Mouse (Mus musculus): ENCODE data around the gene Rab8b. TPM values are rescaled to one million over a fixed set of nuclear protein-coding genes. Genes with fewer than 3 reads are reported as not detected.

Rab8b gene
- 39.4 and 42.2 TPM in 2 replicates for polyA plus RNA-seq (2016; fragmentation: Nextera tagmentation; extraction: Ambion mirVana)

GRCm38 (mm10) chr9:66919382-66919971, at the start of gene Rab8b:
Gene Rab8b (minus strand): TSS chr9:66919687.
- peak within 1 kb of the TSS; percentile 96 for H3K4me3 ChIP-seq
- H3K4me1 ChIP-seq, result peaks cover 58% of the 10 kb centered on the region
- peak; percentile 92 for ATAC-seq
- H3K9me3 ChIP-seq (replicated peaks), result peaks cover 3% of the 10 kb centered on the region
- no peaks in the 10 kb centered on the region for H3K27me3 ChIP-seq (replicated peaks)
- under 1% methylated on average over 46 of the region's 49 CpGs for WGBS (ENCODE audit: insufficient replicate concordance)
- H3K4me2 ChIP-seq, result peak within 1 kb of the TSS; percentile 96
- H3K9ac ChIP-seq, result peak within 1 kb of the TSS; percentile 99
- peak within 1 kb of the TSS; percentile 95 for H3K27ac ChIP-seq
- H3K36me3 ChIP-seq, result peaks cover 15% of the 10 kb centered on the region

GRCm38 (mm10) chr9:66967492-66967891, 48.0 kb upstream of the Rab8b start:
- H3K36me3 ChIP-seq, result peaks cover 14% of the 10 kb centered on the region
- ATAC-seq, result no peak
- no peaks in the 10 kb centered on the region for H3K9me3 ChIP-seq (replicated peaks)
- H3K27ac ChIP-seq, result no peak overlapping the region
- H3K4me2 ChIP-seq, result no peak overlapping the region
- H3K4me3 ChIP-seq, result no peak overlapping the region
- H3K4me1 ChIP-seq, result no peaks in the 10 kb centered on the region
- 89% methylated on average over 8 of the region's 8 CpGs for WGBS (ENCODE audit: insufficient replicate concordance)
- H3K27me3 ChIP-seq (replicated peaks), result no peaks in the 10 kb centered on the region
- H3K9ac ChIP-seq, result no peak overlapping the region

GRCm38 (mm10) chr9:66961478-66961877, 42.0 kb upstream of the Rab8b start:
- Histone ChIP-seq H3K9me3 (replicated peaks) (no peaks in the 10 kb centered on the region), H3K4me1 (no peaks in the 10 kb centered on the region), H3K4me2 (no peak overlapping the region), H3K36me3 (no peaks in the 10 kb centered on the region), H3K9ac (no peak overlapping the region), H3K27ac (no peak overlapping the region), H3K4me3 (no peak overlapping the region), H3K27me3 (replicated peaks) (no peaks in the 10 kb centered on the region)
- ATAC-seq, result no peak
- WGBS (ENCODE audit: insufficient replicate concordance), result 62% methylated on average over 3 of the region's 3 CpGs

- 92% methylated on average over 3 of the region's 3 CpGs for WGBS (ENCODE audit: insufficient replicate concordance)
Measured at GRCm38 (mm10) chr9:66957451-66957850, 38.0 kb upstream of the Rab8b start.

GRCm38 (mm10) chr9:66952886-66953285, 33.4 kb upstream of the Rab8b start:
- Histone ChIP-seq H3K27ac (no peak overlapping the region), H3K9me3 (replicated peaks) (no peaks in the 10 kb centered on the region), H3K4me3 (no peak overlapping the region), H3K27me3 (replicated peaks) (no peaks in the 10 kb centered on the region), H3K36me3 (peaks cover 16% of the 10 kb centered on the region), H3K4me2 (no peak overlapping the region), H3K9ac (no peak overlapping the region), H3K4me1 (0 out of 2 replicates have a peak, but pooled peaks cover 3% of the 10 kb centered on the region)
- no peak for ATAC-seq
- WGBS (ENCODE audit: insufficient replicate concordance), result 73% methylated on average over 2 of the region's 2 CpGs

More at GRCm38 (mm10) chr9:66957451-66957850, 38.0 kb upstream of the Rab8b start:
- Histone ChIP-seq H3K27me3 (replicated peaks) (no peaks in the 10 kb centered on the region), H3K4me2 (no peak overlapping the region), H3K9me3 (replicated peaks) (no peaks in the 10 kb centered on the region), H3K4me1 (no peaks in the 10 kb centered on the region), H3K27ac (no peak overlapping the region), H3K36me3 (0 out of 2 replicates have a peak, but pooled peaks cover 2% of the 10 kb centered on the region), H3K9ac (no peak overlapping the region), H3K4me3 (no peak overlapping the region)
- no peak for ATAC-seq

GRCm38 (mm10) chr9:66952321-66952720, 32.8 kb upstream of the Rab8b start:
- H3K27ac ChIP-seq, result no peak overlapping the region
- no peaks in the 10 kb centered on the region for H3K27me3 ChIP-seq (replicated peaks)
- peaks cover 19% of the 10 kb centered on the region for H3K36me3 ChIP-seq
- ATAC-seq, result no peak
- H3K4me1 ChIP-seq, result peaks cover 7% of the 10 kb centered on the region
- H3K9me3 ChIP-seq (replicated peaks), result no peaks in the 10 kb centered on the region
- H3K4me3 ChIP-seq, result no peak overlapping the region
- WGBS (ENCODE audit: insufficient replicate concordance), result 75% methylated on average over 8 of the region's 8 CpGs
- H3K4me2 ChIP-seq, result no peak overlapping the region
- no peak overlapping the region for H3K9ac ChIP-seq

- H3K4me3 ChIP-seq, result no peak overlapping the region
- H3K9ac ChIP-seq, result 0 out of 2 replicates have a peak overlapping the region, but pooled peaks have one; percentile 6
- H3K4me1 ChIP-seq, result peaks cover 25% of the 10 kb centered on the region
- H3K9me3 ChIP-seq (replicated peaks), result no peaks in the 10 kb centered on the region
- H3K36me3 ChIP-seq, result peaks cover 16% of the 10 kb centered on the region
- 93% methylated on average over 2 of the region's 2 CpGs for WGBS (ENCODE audit: insufficient replicate concordance)
- H3K27me3 ChIP-seq (replicated peaks), result no peaks in the 10 kb centered on the region
- no peak overlapping the region for H3K27ac ChIP-seq
- ATAC-seq, result no peak
- no peak overlapping the region for H3K4me2 ChIP-seq
Measured at GRCm38 (mm10) chr9:66948536-66948935, 29.0 kb upstream of the Rab8b start.

- Histone ChIP-seq H3K27me3 (replicated peaks) (peaks cover 3% of the 10 kb centered on the region; the same call in 1 of the 2 replicates), H3K36me3 (peaks cover 16% of the 10 kb centered on the region), H3K4me1 (peaks cover 25% of the 10 kb centered on the region), H3K27ac (peak within 1 kb of the TSS; percentile 90), H3K4me2 (peak within 1 kb of the TSS; percentile 88), H3K4me3 (peak within 1 kb of the TSS; percentile 88), H3K9me3 (replicated peaks) (no peaks in the 10 kb centered on the region), H3K9ac (peak within 1 kb of the TSS; percentile 94)
- ATAC-seq, result peak; percentile 98
- 1% methylated on average over 77 of the region's 77 CpGs for WGBS (ENCODE audit: insufficient replicate concordance)
Measured at GRCm38 (mm10) chr9:66945647-66946641, 26.5 kb upstream of the Rab8b start, which contains the start of gene Rps27l. Gene Rps27l (plus strand): TSS chr9:66946086.

GRCm38 (mm10) chr9:66945161-66945560, 25.7 kb upstream of the Rab8b start:
- Histone ChIP-seq H3K4me3 (peak overlapping the region; percentile 88), H3K9me3 (replicated peaks) (no peaks in the 10 kb centered on the region), H3K27me3 (replicated peaks) (peaks cover 4% of the 10 kb centered on the region; the same call in 1 of the 2 replicates), H3K9ac (peak overlapping the region; percentile 94), H3K27ac (peak overlapping the region; percentile 90), H3K4me2 (peak overlapping the region; percentile 88), H3K36me3 (peaks cover 16% of the 10 kb centered on the region), H3K4me1 (peaks cover 25% of the 10 kb centered on the region)
- no peak for ATAC-seq
- 16% methylated on average over 4 of the region's 4 CpGs for whole genome bisulfite sequencing (ENCODE audit: insufficient replicate concordance)

GRCm38 (mm10) chr9:66938836-66939235, 19.3 kb upstream of the Rab8b start:
- no peak overlapping the region for H3K4me3 ChIP-seq
- H3K27ac ChIP-seq, result no peak overlapping the region
- H3K4me2 ChIP-seq, result no peak overlapping the region
- H3K9ac ChIP-seq, result no peak overlapping the region
- 4% methylated on average over 4 of the region's 4 CpGs for WGBS (ENCODE audit: insufficient replicate concordance)
- no peaks in the 10 kb centered on the region for H3K9me3 ChIP-seq (replicated peaks)
- no peaks in the 10 kb centered on the region; the same call in 1 of the 2 replicates for H3K4me1 ChIP-seq
- peaks cover 6% of the 10 kb centered on the region; the same call in 1 of the 2 replicates for H3K27me3 ChIP-seq (replicated peaks)
- H3K36me3 ChIP-seq, result no peaks in the 10 kb centered on the region
- peak; percentile 44 for ATAC-seq

GRCm38 (mm10) chr9:66937507-66937906, 18.0 kb upstream of the Rab8b start:
- Histone ChIP-seq H3K27me3 (replicated peaks) (peaks cover 6% of the 10 kb centered on the region; the same call in 1 of the 2 replicates), H3K4me3 (no peak overlapping the region), H3K4me2 (no peak overlapping the region), H3K27ac (no peak overlapping the region), H3K9ac (no peak overlapping the region), H3K4me1 (no peaks in the 10 kb centered on the region; the same call in 1 of the 2 replicates), H3K36me3 (no peaks in the 10 kb centered on the region), H3K9me3 (replicated peaks) (no peaks in the 10 kb centered on the region)
- WGBS (ENCODE audit: insufficient replicate concordance), result 65% methylated on average over 8 of the region's 8 CpGs
- no peak for ATAC-seq
